8 mouse cellular contexts compared by ENCODE assay signal in the genomic region with DNA sequence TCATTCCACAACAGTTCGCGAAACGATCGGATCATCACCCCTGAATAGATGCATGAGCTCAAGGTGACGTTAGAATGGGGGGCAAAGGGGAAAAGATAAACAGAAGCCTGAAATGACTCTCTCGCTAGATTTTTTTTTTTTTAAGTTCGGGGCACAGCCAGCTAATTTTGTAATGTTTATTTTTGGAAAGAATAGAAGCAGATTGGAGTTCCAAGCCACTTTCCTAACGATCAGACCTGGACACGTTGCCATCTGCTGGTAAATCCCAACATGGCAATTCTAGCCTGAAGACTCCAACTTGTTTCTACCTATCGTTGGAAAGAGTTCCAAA. TPM values are rescaled to one million over a fixed set of nuclear protein-coding genes. Genes with fewer than 3 reads are reported as not detected.
DNase-seq lines count a peak whose midpoint lies in the region; ATAC-seq and TF ChIP-seq lines count a peak whose summit lies in the region.

Arhgef12 (minus strand) TSS at position 53 of the 331 bp plus-strand sequence.

- peaks cover 9% of the 10 kb centered on the region for H3K79me2 ChIP-seq in liver, adult 2 months (ENCODE audit: control insufficient read depth, insufficient read depth, low read length)

- H3K4me3 ChIP-seq in ES-Bruce4 (ENCODE audit: low read depth, low read length), result peak within 1 kb of the TSS; percentile 66
- H3K4me3 ChIP-seq in embryonic facial prominence, embryonic 14.5 days (ENCODE audit: low read depth, low read length), result peak within 1 kb of the TSS; percentile 78
- H3K4me3 ChIP-seq in heart, embryonic 12.5 days, result peak within 1 kb of the TSS; percentile 72
- peak within 1 kb of the TSS; percentile 88 for H3K4me3 ChIP-seq in kidney, embryonic 16.5 days (ENCODE audit: low read length)
- peak within 1 kb of the TSS; percentile 75 for H3K4me3 ChIP-seq in liver, adult 2 months (ENCODE audit: insufficient read depth, low read depth, low read length)
- H3K4me3 ChIP-seq in neural tube, embryonic 13.5 days, result peak within 1 kb of the TSS; percentile 90

- DNase-seq in adrenal gland, postnatal 10 days, result peak; percentile 67
- peak; percentile 88 for DNase-seq in embryonic facial prominence, embryonic 14.5 days (ENCODE audit: low spot score)
- DNase-seq in liver, adult 2 months (ENCODE audit: extremely low read depth, low read depth, low spot score), result peak; percentile 92

- H3K36me3 ChIP-seq in ES-Bruce4 (ENCODE audit: control insufficient read depth, insufficient read depth, low read length, poor library complexity, severe bottlenecking), result no peaks in the 10 kb centered on the region; the same call in 1 of the 2 replicates
- peaks cover 15% of the 10 kb centered on the region for H3K36me3 ChIP-seq in embryonic facial prominence, embryonic 14.5 days (ENCODE audit: control insufficient read depth, insufficient read depth, low read length)
- peaks cover 19% of the 10 kb centered on the region for H3K36me3 ChIP-seq in heart, embryonic 12.5 days
- peaks cover 16% of the 10 kb centered on the region for H3K36me3 ChIP-seq in kidney, embryonic 16.5 days (ENCODE audit: insufficient read depth, low read length)
- no peaks in the 10 kb centered on the region for H3K36me3 ChIP-seq in liver, adult 2 months (ENCODE audit: control insufficient read depth, insufficient read depth, low read length)
- H3K36me3 ChIP-seq in neural tube, embryonic 13.5 days, result peaks cover 21% of the 10 kb centered on the region

- H3K27me3 ChIP-seq in ES-Bruce4 (ENCODE audit: control insufficient read depth, insufficient read depth, low read length, poor library complexity, severe bottlenecking), result no peaks in the 10 kb centered on the region
- H3K27me3 ChIP-seq in embryonic facial prominence, embryonic 14.5 days (replicated peaks; ENCODE audit: control insufficient read depth, insufficient read depth, low read length), result no peaks in the 10 kb centered on the region
- no peaks in the 10 kb centered on the region for H3K27me3 ChIP-seq in heart, embryonic 12.5 days (replicated peaks)
- no peaks in the 10 kb centered on the region for H3K27me3 ChIP-seq in kidney, embryonic 16.5 days (ENCODE audit: insufficient read depth, low read length)
- no peaks in the 10 kb centered on the region for H3K27me3 ChIP-seq in liver, adult 2 months (ENCODE audit: control insufficient read depth, insufficient read depth, low read length)
- no peaks in the 10 kb centered on the region for H3K27me3 ChIP-seq in neural tube, embryonic 13.5 days

- peak within 1 kb of the TSS; percentile 58; the same call in 1 of the 2 replicates for H3K27ac ChIP-seq in ES-Bruce4 (ENCODE audit: insufficient read depth, low read length)
- peak within 1 kb of the TSS; percentile 96 for H3K27ac ChIP-seq in embryonic facial prominence, embryonic 14.5 days (replicated peaks; ENCODE audit: low read depth, low read length)
- H3K27ac ChIP-seq in heart, embryonic 12.5 days (ENCODE audit: poor library complexity, severe bottlenecking), result peak within 1 kb of the TSS; percentile 92
- peak within 1 kb of the TSS; percentile 94 for H3K27ac ChIP-seq in kidney, embryonic 16.5 days (ENCODE audit: low read length)
- peak within 1 kb of the TSS; percentile 88 for H3K27ac ChIP-seq in liver, adult 2 months (replicated peaks; ENCODE audit: insufficient read depth, low read depth, low read length)
- H3K27ac ChIP-seq in neural tube, embryonic 13.5 days (replicated peaks), result peak within 1 kb of the TSS; percentile 91

- H3K9me3 ChIP-seq in ES-Bruce4 (replicated peaks; ENCODE audit: control insufficient read depth, insufficient read depth, low read length, poor library complexity, severe bottlenecking), result no peaks in the 10 kb centered on the region
- no peaks in the 10 kb centered on the region for H3K9me3 ChIP-seq in embryonic facial prominence, embryonic 14.5 days (ENCODE audit: control insufficient read depth, low read length)
- H3K9me3 ChIP-seq in heart, embryonic 12.5 days (replicated peaks), result no peaks in the 10 kb centered on the region
- no peaks in the 10 kb centered on the region for H3K9me3 ChIP-seq in kidney, embryonic 16.5 days (ENCODE audit: low read length)
- H3K9me3 ChIP-seq in neural tube, embryonic 13.5 days, result no peaks in the 10 kb centered on the region

- TF ChIP-seq POLR2A in ES-Bruce4 (IDR thresholded peaks at IDR 0.05; ENCODE audit: insufficient read depth, low read length), result no peak
- TF ChIP-seq POLR2A in liver, adult 2 months (IDR thresholded peaks at IDR 0.05; ENCODE audit: extremely low read depth, insufficient read depth, low read length), result no peak

- ATAC-seq in embryonic facial prominence, embryonic 14.5 days (ENCODE audit: low read depth), result no peak
- ATAC-seq in heart, embryonic 12.5 days (ENCODE audit: insufficient number of reproducible peaks, low FRiP score), result no peak
- no peak for ATAC-seq in kidney, embryonic 16.5 days (ENCODE audit: low FRiP score, low TSS enrichment)
- no peak for ATAC-seq in neural tube, embryonic 13.5 days (ENCODE audit: low read depth)
- ATAC-seq in monocyte, adult 5-6 weeks (replicated peaks; ENCODE audit: insufficient number of reproducible peaks, low FRiP score, low TSS enrichment, poor library complexity, severe bottlenecking), result no peak

- TF ChIP-seq CTCF in ES-Bruce4 (IDR thresholded peaks at IDR 0.05; ENCODE audit: low read depth, low read length), result no peak
- peak; percentile 60 for TF ChIP-seq CTCF in liver, adult 2 months (IDR thresholded peaks at IDR 0.05; ENCODE audit: low read depth, low read length)

- H3K4me1 ChIP-seq in ES-Bruce4 (ENCODE audit: control insufficient read depth, insufficient read depth, low read length), result no peaks in the 10 kb centered on the region
- H3K4me1 ChIP-seq in embryonic facial prominence, embryonic 14.5 days (ENCODE audit: control insufficient read depth, insufficient read depth, low read length), result peaks cover 16% of the 10 kb centered on the region
- H3K4me1 ChIP-seq in heart, embryonic 12.5 days (replicated peaks), result peaks cover 24% of the 10 kb centered on the region
- peaks cover 27% of the 10 kb centered on the region for H3K4me1 ChIP-seq in kidney, embryonic 16.5 days (ENCODE audit: insufficient read depth, low read length)
- peaks cover 18% of the 10 kb centered on the region for H3K4me1 ChIP-seq in liver, adult 2 months (ENCODE audit: control insufficient read depth, insufficient read depth, low read length)
- peaks cover 39% of the 10 kb centered on the region for H3K4me1 ChIP-seq in neural tube, embryonic 13.5 days (replicated peaks)

- peak within 1 kb of the TSS; percentile 83 for H3K4me2 ChIP-seq in embryonic facial prominence, embryonic 14.5 days (ENCODE audit: low read depth, low read length)
- H3K4me2 ChIP-seq in heart, embryonic 12.5 days, result peak within 1 kb of the TSS; percentile 84
- peak within 1 kb of the TSS; percentile 77 for H3K4me2 ChIP-seq in kidney, embryonic 16.5 days (replicated peaks; ENCODE audit: low read depth, low read length)
- H3K4me2 ChIP-seq in neural tube, embryonic 13.5 days, result peak within 1 kb of the TSS; percentile 97

- WGBS in embryonic facial prominence, embryonic 14.5 days, result 26% methylated on average over 10 of the region's 10 CpGs
- 30% methylated on average over 10 of the region's 10 CpGs for WGBS in heart, embryonic 12.5 days
- 18% methylated on average over 10 of the region's 10 CpGs for WGBS in kidney, embryonic 16.5 days
- 3% methylated on average over 10 of the region's 10 CpGs for WGBS in liver, adult 2 months
- WGBS in neural tube, embryonic 13.5 days, result 36% methylated on average over 10 of the region's 10 CpGs

- H3K9ac ChIP-seq in ES-Bruce4 (ENCODE audit: low read depth, poor library complexity, severe bottlenecking), result peak within 1 kb of the TSS; percentile 95
- peak within 1 kb of the TSS; percentile 96 for H3K9ac ChIP-seq in embryonic facial prominence, embryonic 14.5 days (ENCODE audit: low read depth, low read length)
- peak within 1 kb of the TSS; percentile 92 for H3K9ac ChIP-seq in heart, embryonic 12.5 days
- H3K9ac ChIP-seq in kidney, embryonic 16.5 days (replicated peaks; ENCODE audit: low read length), result peak within 1 kb of the TSS; percentile 95
- peak within 1 kb of the TSS; percentile 81 for H3K9ac ChIP-seq in liver, adult 2 months (ENCODE audit: low read depth, low read length)
- H3K9ac ChIP-seq in neural tube, embryonic 13.5 days, result peak within 1 kb of the TSS; percentile 97

- TF ChIP-seq EP300 in ES-Bruce4 (IDR thresholded peaks at IDR 0.05; ENCODE audit: insufficient read depth, low read depth, low read length), result no peak

RNA-seq across cellular contexts. Expression of gene Arhgef12, which starts in this region (rescaled TPM):
- polyA plus RNA-seq in ES-Bruce4 (2011; ENCODE audit: insufficient read depth, insufficient read length, low read depth, missing spikeins), result 42.6 and 45.6 TPM in 2 replicates
- total RNA-seq in adrenal gland, postnatal 10 days (2021), result 100 to 1,000 TPM; 104 to 112 TPM
- 14.0 and 15.5 TPM in 2 replicates for polyA plus RNA-seq in embryonic facial prominence, embryonic 14.5 days (2014; fragmentation: Nextera tagmentation; extraction: Ambion mirVana)
- 13.3 and 13.9 TPM in 2 replicates for polyA plus RNA-seq in heart, embryonic 12.5 days (2016; fragmentation: Nextera tagmentation; extraction: Ambion mirVana)
- polyA plus RNA-seq in kidney, embryonic 16.5 days (2015; fragmentation: Nextera tagmentation; extraction: Ambion mirVana), result 13.0 and 16.5 TPM in 2 replicates
- total RNA-seq in liver, adult 2 months (2014; rRNA removed), result 62.3 and 77.7 TPM in 2 replicates
- 20.8 and 22.9 TPM in 2 replicates for polyA plus RNA-seq in liver, adult 2 months (2012; rRNA removed)
- 15.3 and 19.9 TPM in 2 replicates for polyA plus RNA-seq in neural tube, embryonic 13.5 days (2015; fragmentation: Nextera tagmentation; extraction: Ambion mirVana)
- total RNA-seq in monocyte, adult 5-6 weeks (2017), result 3.0 to 8.3 TPM (median 3.7 TPM) in 3 replicates
